Mouse (Mus musculus) limb, embryonic 13.5 days (tissue): ENCODE measurements around the gene Tmem165. TPM values are rescaled to one million over a fixed set of nuclear protein-coding genes. Genes with fewer than 3 reads are reported as not detected.

Experiments used
- ATAC-seq: fragments of 200-750 bp; cut with Nextera tagmentation; 2 replicates; pipeline ENCODE4 v1.8.0; 2017; ENCODE audit warnings: low read depth, moderate number of reproducible peaks, moderate TSS enrichment; ENCODE audit not compliant: low FRiP score
- H3K27ac ChIP-seq: fragments of 300-500 bp; sonication (generic); 2 replicates; pipeline ENCODE4 v1.5.1; 2015; ENCODE audit warnings: inconsistent platforms, mild to moderate bottlenecking, moderate library complexity
- H3K27me3 ChIP-seq: fragments of 300-500 bp; sonication (generic); 2 replicates; pipeline ENCODE4 v1.6.1; 2015; ENCODE audit warnings: mild to moderate bottlenecking, inconsistent platforms
- H3K36me3 ChIP-seq: fragments of 300-500 bp; sonication (generic); 2 replicates; pipeline ENCODE4 v1.6.1; 2015; ENCODE audit warnings: inconsistent platforms, mild to moderate bottlenecking, moderate library complexity
- H3K4me1 ChIP-seq: fragments of 300-500 bp; sonication (generic); 2 replicates; pipeline ENCODE4 v1.6.1; 2015; ENCODE audit warnings: inconsistent platforms
- H3K4me2 ChIP-seq: fragments of 300-500 bp; sonication (generic); replicated peaks from 2 replicates; pipeline ENCODE4 v1.6.1; 2015; ENCODE audit warnings: inconsistent platforms, mild to moderate bottlenecking, moderate library complexity
- H3K4me3 ChIP-seq: fragments of 300-500 bp; sonication (generic); 2 replicates; pipeline ENCODE4 v1.5.1; 2015; ENCODE audit warnings: moderate library complexity, mild to moderate bottlenecking, inconsistent platforms
- H3K9ac ChIP-seq: fragments of 300-500 bp; sonication (generic); 2 replicates; pipeline ENCODE4 v1.6.1; 2015; ENCODE audit warnings: mild to moderate bottlenecking, inconsistent platforms
- H3K9me3 ChIP-seq: fragments of 300-500 bp; sonication (generic); 2 replicates; pipeline ENCODE4 v1.6.1; 2016; ENCODE audit warnings: inconsistent platforms
- WGBS: fragments of 180-500 bp; shearing (Covaris S2); methylation state at CpG from one replicate; pipeline ENCODE4 v1.1.7; 2015; 5-methylcytosine and 5-hydroxymethylcytosine counted together
- polyA plus RNA-seq: library from polyadenylated mRNA; unstranded; fragments of >200 nt; fragmentation: Nextera tagmentation; extraction: Ambion mirVana; gene quantifications from 2 replicates; pipeline ENCODE4 v1.2.1, GENCODE M21; 2015

Tmem165 gene
- 108 and 111 TPM in 2 replicates for polyA plus RNA-seq

- H3K9ac ChIP-seq = peak within 1 kb of the TSS; percentile 96
- peaks cover 45% of the 10 kb centered on the region for H3K4me1 ChIP-seq
- peak within 1 kb of the TSS; percentile 75 for H3K4me2 ChIP-seq
- under 1% methylated on average over 45 of the region's 62 CpGs for WGBS
- H3K4me3 ChIP-seq = peak within 1 kb of the TSS; percentile 97
- no peaks in the 10 kb centered on the region for H3K9me3 ChIP-seq
- no peaks in the 10 kb centered on the region for H3K27me3 ChIP-seq
- H3K27ac ChIP-seq = peak within 1 kb of the TSS; percentile 97
- peak; percentile 96 for ATAC-seq
- H3K36me3 ChIP-seq = peaks cover 11% of the 10 kb centered on the region; the same call in 1 of the 2 replicates
Observed at GRCm38 (mm10) chr5:76183750-76184261, at the start of gene Tmem165. Gene Tmem165, plus strand, starts transcription at chr5:76183880.

GRCm38 (mm10) chr5:76135644-76136043, 48.0 kb upstream of the Tmem165 start:
- H3K4me2 ChIP-seq = no peak overlapping the region
- H3K9ac ChIP-seq = no peak overlapping the region
- ATAC-seq = no peak
- H3K9me3 ChIP-seq = no peaks in the 10 kb centered on the region
- H3K27ac ChIP-seq = no peak overlapping the region
- no peaks in the 10 kb centered on the region for H3K27me3 ChIP-seq
- 71% methylated on average over 1 of the region's 1 CpGs for WGBS
- no peak overlapping the region for H3K4me3 ChIP-seq
- no peaks in the 10 kb centered on the region for H3K36me3 ChIP-seq
- H3K4me1 ChIP-seq = peaks cover 8% of the 10 kb centered on the region

GRCm38 (mm10) chr5:76136271-76136670, 47.4 kb upstream of the Tmem165 start:
- H3K4me1 ChIP-seq = peaks cover 11% of the 10 kb centered on the region
- no peak overlapping the region for H3K27ac ChIP-seq
- H3K4me3 ChIP-seq = no peak overlapping the region
- H3K4me2 ChIP-seq = no peak overlapping the region
- H3K27me3 ChIP-seq = no peaks in the 10 kb centered on the region
- WGBS = 90% methylated on average over 3 of the region's 3 CpGs
- no peaks in the 10 kb centered on the region for H3K36me3 ChIP-seq
- H3K9ac ChIP-seq = no peak overlapping the region
- ATAC-seq = no peak
- H3K9me3 ChIP-seq = no peaks in the 10 kb centered on the region

- Histone ChIP-seq H3K27ac (no peak overlapping the region), H3K36me3 (no peaks in the 10 kb centered on the region), H3K4me3 (no peak overlapping the region), H3K4me1 (peaks cover 13% of the 10 kb centered on the region), H3K9me3 (no peaks in the 10 kb centered on the region), H3K27me3 (no peaks in the 10 kb centered on the region), H3K9ac (no peak overlapping the region), H3K4me2 (no peak overlapping the region)
- 94% methylated on average over 1 of the region's 1 CpGs for WGBS
- no peak for ATAC-seq
Observed at GRCm38 (mm10) chr5:76137586-76137985, 46.1 kb upstream of the Tmem165 start.

GRCm38 (mm10) chr5:76138071-76138470, 45.6 kb upstream of the Tmem165 start:
- H3K4me1 ChIP-seq = peaks cover 13% of the 10 kb centered on the region
- no peaks in the 10 kb centered on the region for H3K9me3 ChIP-seq
- 69% methylated on average over 1 of the region's 1 CpGs for WGBS
- no peaks in the 10 kb centered on the region for H3K27me3 ChIP-seq
- H3K36me3 ChIP-seq = no peaks in the 10 kb centered on the region
- H3K4me3 ChIP-seq = no peak overlapping the region
- H3K27ac ChIP-seq = no peak overlapping the region
- H3K9ac ChIP-seq = no peak overlapping the region
- no peak for ATAC-seq
- H3K4me2 ChIP-seq = no peak overlapping the region

- Histone ChIP-seq H3K9me3 (no peaks in the 10 kb centered on the region), H3K4me3 (no peak overlapping the region), H3K27ac (no peak overlapping the region), H3K4me2 (no peak overlapping the region), H3K4me1 (peaks cover 13% of the 10 kb centered on the region), H3K36me3 (no peaks in the 10 kb centered on the region), H3K27me3 (no peaks in the 10 kb centered on the region), H3K9ac (no peak overlapping the region)
- 85% methylated on average over 10 of the region's 10 CpGs for WGBS
- ATAC-seq = no peak
Observed at GRCm38 (mm10) chr5:76138512-76138911, 45.2 kb upstream of the Tmem165 start.

GRCm38 (mm10) chr5:76139171-76139671, 44.5 kb upstream of the Tmem165 start:
- 41% methylated on average over 7 of the region's 7 CpGs for WGBS
- peak overlapping the region; percentile 81 for H3K4me2 ChIP-seq
- peak overlapping the region; percentile 98; the same call in 1 of the 2 replicates for H3K27ac ChIP-seq
- peaks cover 13% of the 10 kb centered on the region for H3K4me1 ChIP-seq
- no peak overlapping the region; the same call in 1 of the 2 replicates for H3K9ac ChIP-seq
- peak overlapping the region; percentile 66 for H3K4me3 ChIP-seq
- no peaks in the 10 kb centered on the region for H3K36me3 ChIP-seq
- no peaks in the 10 kb centered on the region for H3K9me3 ChIP-seq
- ATAC-seq = no peak
- no peaks in the 10 kb centered on the region for H3K27me3 ChIP-seq

GRCm38 (mm10) chr5:76139808-76140729, 43.6 kb upstream of the Tmem165 start, which contains the start of gene Srd5a3:
Gene Srd5a3, plus strand, starts transcription at chr5:76140271.
- H3K9ac ChIP-seq = peak within 1 kb of the TSS; percentile 89
- WGBS = under 1% methylated on average over 67 of the region's 69 CpGs
- peak; percentile 94 for ATAC-seq

GRCm38 (mm10) chr5:76140730-76141066, 43.0 kb upstream of the Tmem165 start:
- ATAC-seq = peak; percentile 25; the same call in 1 of the 2 replicates
- Histone ChIP-seq H3K36me3 (no peaks in the 10 kb centered on the region), H3K4me2 (peak overlapping the region; percentile 81), H3K4me1 (peaks cover 13% of the 10 kb centered on the region), H3K27ac (peak overlapping the region; percentile 98), H3K4me3 (peak overlapping the region; percentile 66), H3K9me3 (no peaks in the 10 kb centered on the region), H3K9ac (peak overlapping the region; percentile 89), H3K27me3 (no peaks in the 10 kb centered on the region)
- 9% methylated on average over 9 of the region's 9 CpGs for WGBS

More at GRCm38 (mm10) chr5:76139808-76140729, 43.6 kb upstream of the Tmem165 start, which contains the start of gene Srd5a3:
- Histone ChIP-seq H3K27me3 (no peaks in the 10 kb centered on the region), H3K27ac (peak within 1 kb of the TSS; percentile 98), H3K9me3 (no peaks in the 10 kb centered on the region), H3K36me3 (no peaks in the 10 kb centered on the region), H3K4me3 (peak within 1 kb of the TSS; percentile 66), H3K4me1 (peaks cover 13% of the 10 kb centered on the region), H3K4me2 (peak within 1 kb of the TSS; percentile 81)

- H3K9me3 ChIP-seq = no peaks in the 10 kb centered on the region
- H3K36me3 ChIP-seq = no peaks in the 10 kb centered on the region
- WGBS = 87% methylated on average over 4 of the region's 4 CpGs
- peaks cover 13% of the 10 kb centered on the region for H3K4me1 ChIP-seq
- no peaks in the 10 kb centered on the region for H3K27me3 ChIP-seq
- H3K4me2 ChIP-seq = no peak overlapping the region
- H3K9ac ChIP-seq = no peak overlapping the region
- no peak overlapping the region for H3K4me3 ChIP-seq
- H3K27ac ChIP-seq = no peak overlapping the region
- ATAC-seq = no peak
Observed at GRCm38 (mm10) chr5:76143356-76143755, 40.3 kb upstream of the Tmem165 start.

- Histone ChIP-seq H3K36me3 (peaks cover 25% of the 10 kb centered on the region), H3K4me3 (no peak overlapping the region), H3K9ac (no peak overlapping the region), H3K27me3 (no peaks in the 10 kb centered on the region), H3K4me2 (no peak overlapping the region), H3K9me3 (no peaks in the 10 kb centered on the region), H3K4me1 (peaks cover under 1% of the 10 kb centered on the region), H3K27ac (no peak overlapping the region)
- 94% methylated on average over 1 of the region's 1 CpGs for whole genome bisulfite sequencing
- no peak for ATAC-seq
Observed at GRCm38 (mm10) chr5:76146401-76146800, 37.3 kb upstream of the Tmem165 start.

GRCm38 (mm10) chr5:76149436-76149835, 34.2 kb upstream of the Tmem165 start:
- Histone ChIP-seq H3K36me3 (peaks cover 50% of the 10 kb centered on the region), H3K9me3 (no peaks in the 10 kb centered on the region), H3K27ac (no peak overlapping the region), H3K27me3 (no peaks in the 10 kb centered on the region), H3K4me1 (no peaks in the 10 kb centered on the region), H3K9ac (no peak overlapping the region), H3K4me2 (no peak overlapping the region), H3K4me3 (no peak overlapping the region)
- WGBS = 92% methylated on average over 6 of the region's 6 CpGs
- no peak for ATAC-seq
